Mouse (Mus musculus): ENCODE measurements around the gene Pigb.

- 0 out of 2 replicates have a peak, but pooled peaks have one; percentile 64 for TF ChIP-seq CTCF (IDR thresholded peaks at IDR 0.05; ENCODE audit: borderline replicate concordance, control insufficient read depth, extremely low read depth, insufficient read depth, low read length, poor library complexity)
- no peak for TF ChIP-seq POLR2A (IDR thresholded peaks at IDR 0.05; ENCODE audit: control insufficient read depth, extremely low read depth, insufficient read depth, low read length, poor library complexity)
Observed at GRCm38 (mm10) chr9:72958521-72959450, 81.4 kb downstream of the Pigb start, which contains the start of the genes Dyx1c1 and Gm44503.

Data from thymus, adult 2 months (tissue).